Comparison of ENCODE assay signal across 8 mouse cellular contexts in genomic region chr12:81594902-81595671, GRCm38 (mm10). TPM values are rescaled to one million over a fixed set of nuclear protein-coding genes. Genes with fewer than 3 reads are reported as not detected.
A peak's percentile ranks its signal among the peaks of the same experiment; 100 is the strongest.
DNase-seq lines count a peak whose midpoint lies in the region; ATAC-seq lines count a peak whose summit lies in the region.

TSS of gene Med6 (minus strand) at chr12:81595008.

- WGBS in intestine, embryonic 14.5 days = 2% methylated on average over 36 of the region's 36 CpGs

- H3K27ac ChIP-seq in intestine, embryonic 14.5 days (ENCODE audit: low read depth) = peak within 1 kb of the TSS; percentile 34

- H3K4me2 ChIP-seq in intestine, embryonic 14.5 days (ENCODE audit: low read length) = peak within 1 kb of the TSS; percentile 89

- peak within 1 kb of the TSS; percentile 83 for H3K9ac ChIP-seq in intestine, embryonic 14.5 days (ENCODE audit: low read length)

- no peaks in the 10 kb centered on the region for H3K27me3 ChIP-seq in intestine, embryonic 14.5 days (replicated peaks; ENCODE audit: control insufficient read depth, insufficient read depth, low read length)

- no peaks in the 10 kb centered on the region for H3K9me3 ChIP-seq in intestine, embryonic 14.5 days (ENCODE audit: control insufficient read depth, low read length)

- H3K4me3 ChIP-seq in intestine, embryonic 14.5 days (ENCODE audit: low read depth, low read length) = peak within 1 kb of the TSS; percentile 99

- peaks cover 6% of the 10 kb centered on the region for H3K4me1 ChIP-seq in intestine, embryonic 14.5 days (replicated peaks; ENCODE audit: control insufficient read depth, insufficient read depth, low read length)

- peaks cover 10% of the 10 kb centered on the region for H3K36me3 ChIP-seq in intestine, embryonic 14.5 days (ENCODE audit: control insufficient read depth, insufficient read depth, low read length)

- peak; percentile 95 for ATAC-seq in intestine, embryonic 14.5 days (replicated peaks; ENCODE audit: low FRiP score, low TSS enrichment, low read depth)

- peak; percentile 91 to 92 for DNase-seq in adrenal gland, adult 18-20 months (ENCODE audit: low spot score in 2 of 2)
- DNase-seq in embryo, embryonic 11 days = peak; percentile 98
- DNase-seq in gastrocnemius, postnatal 25 days = peak; percentile 93
- DNase-seq in intestine, embryonic 14.5 days (ENCODE audit: low spot score) = peak; percentile 99
- DNase-seq in left cerebral cortex, postnatal 14 days (ENCODE audit: low spot score in 2 of 2) = peak; percentile 90 to 91
- DNase-seq in mesoderm, embryonic 11.5 days (ENCODE audit: low read depth, low spot score) = peak; percentile 98
- DNase-seq in right cerebral cortex, postnatal 36 days (ENCODE audit: low spot score in 2 of 2) = peak; percentile 86 to 90
- peak; percentile 98 for DNase-seq in yolk sac, embryonic 10.5 days (ENCODE audit: low spot score)

- intact Hi-C loops in left cerebral cortex, postnatal 14 days (cut with DNase I) = loop anchor here (10.0 kb wide), 1 partner anchor 100 kb away; no protein-coding TSS in a partner anchor

RNA-seq across cellular contexts. Expression of gene Med6, which starts in this region (rescaled TPM):
- 10 to 100 TPM; 21.8 to 24.2 TPM for total RNA-seq in adrenal gland, adult 18-20 months (2021)
- 10 to 100 TPM in 1 of 2 experiments, 1 to 10 TPM in 1; 9.9 to 12.8 TPM for total RNA-seq in gastrocnemius, postnatal 25 days (2021)
- 70.0 and 73.2 TPM in 2 replicates for polyA plus RNA-seq in intestine, embryonic 14.5 days (2014; fragmentation: Nextera tagmentation; extraction: Ambion mirVana)
- total RNA-seq in left cerebral cortex, postnatal 14 days (2021) = 10 to 100 TPM; 21.2 to 26.9 TPM

Comparison
In these comparisons a context has a peak if more than half of its experiments do, and no peak if none do; other contexts are left out.
1. Peak in every context shown above with its lines: DNase-seq, ATAC-seq, H3K4me3 ChIP-seq and H3K27ac ChIP-seq.